Mouse (Mus musculus) embryonic fibroblast, embryonic 13.5 days (primary cell): ENCODE data around the gene Hsd17b12.

ENCODE experiments used
- CTCF ChIP-seq: IDR thresholded peaks from 2 replicates; pipeline ENCODE4 v1.5.1; 2011; ENCODE audit warnings: mild to moderate bottlenecking, control low read depth, low read length, moderate library complexity, borderline replicate concordance; ENCODE audit not compliant: insufficient read depth
- POLR2A ChIP-seq: IDR thresholded peaks from 2 replicates; pipeline ENCODE4 v1.6.1; 2011; ENCODE audit warnings: low read depth, mild to moderate bottlenecking, control low read depth, low read length, moderate library complexity

GRCm38 (mm10) chr2:94051952-94052351 is 105.8 kb downstream of the Hsd17b12 start:
- TF ChIP-seq CTCF (no peak), POLR2A (no peak)
